Mouse (Mus musculus) neural tube, embryonic 14.5 days (tissue): ENCODE measurements around the gene Poln. TPM values are rescaled to one million over a fixed set of nuclear protein-coding genes. Genes with fewer than 3 reads are reported as not detected.

Experiments
- ATAC-seq: fragments of 200-750 bp; cut with Nextera tagmentation; 2 replicates; pipeline ENCODE4 v1.8.0; 2017; ENCODE audit warnings: low read depth, mild to moderate bottlenecking, moderate TSS enrichment, moderate library complexity
- H3K27ac ChIP-seq: fragments of 300-500 bp; sonication (generic); 2 replicates; pipeline ENCODE4 v1.5.1; 2014; ENCODE audit warnings: low read depth, mild to moderate bottlenecking, control low read depth, low read length, moderate library complexity, mixed read lengths
- H3K27me3 ChIP-seq: fragments of 300-500 bp; sonication (generic); 2 replicates; pipeline ENCODE4 v1.6.1; 2014; ENCODE audit warnings: low read length; ENCODE audit not compliant: control insufficient read depth, insufficient read depth
- H3K36me3 ChIP-seq: fragments of 300-500 bp; sonication (generic); 2 replicates; pipeline ENCODE4 v1.6.1; 2014; ENCODE audit warnings: low read length, mixed read lengths; ENCODE audit not compliant: control insufficient read depth, insufficient read depth
- H3K4me1 ChIP-seq: fragments of 300-500 bp; sonication (generic); 2 replicates; pipeline ENCODE4 v1.6.1; 2014; ENCODE audit warnings: low read length; ENCODE audit not compliant: control insufficient read depth, insufficient read depth
- H3K4me2 ChIP-seq: fragments of 300-500 bp; sonication (generic); 2 replicates; pipeline ENCODE4 v1.6.1; 2014; ENCODE audit warnings: mild to moderate bottlenecking, low read depth, low read length, control low read depth
- H3K4me3 ChIP-seq: fragments of 300-500 bp; sonication (generic); 2 replicates; pipeline ENCODE4 v1.5.1; 2014; ENCODE audit warnings: low read depth, low read length, control low read depth, mixed read lengths
- H3K9ac ChIP-seq: fragments of 300-500 bp; sonication (generic); replicated peaks from 2 replicates; pipeline ENCODE4 v1.6.1; 2014; ENCODE audit warnings: low read depth, mild to moderate bottlenecking, control low read depth, low read length, mixed read lengths
- H3K9me3 ChIP-seq: fragments of 300-500 bp; sonication (generic); 2 replicates; pipeline ENCODE4 v1.6.1; 2016; ENCODE audit warnings: low read length; ENCODE audit not compliant: control insufficient read depth
- WGBS: fragments of 180-500 bp; shearing (Covaris S2); extraction: QIAGEN DNeasy Blood & Tissue Kit; methylation state at CpG from one replicate; pipeline ENCODE4 v1.1.7; 2014; 5-methylcytosine and 5-hydroxymethylcytosine counted together
- polyA plus RNA-seq: library from polyadenylated mRNA; unstranded; fragments of >200 nt; fragmentation: Nextera tagmentation; extraction: Ambion mirVana; gene quantifications from 2 replicates; pipeline ENCODE4 v1.2.1, GENCODE M21; 2014

Gene Poln
- polyA plus RNA-seq, 1 experiment from 2014 or later: 0.74 TPM

- 86% methylated on average over 3 of the region's 3 CpGs for WGBS
- H3K4me3 ChIP-seq: peak overlapping the region; percentile 27
Observed at GRCm38 (mm10) chr5:34169954-34170353, 706 bp upstream of the Poln start.

GRCm38 (mm10) chr5:34167857-34168256 is 1.4 kb downstream of the Poln start:
- Histone ChIP-seq H3K9me3 (no peaks in the 10 kb centered on the region), H3K36me3 (no peaks in the 10 kb centered on the region), H3K4me2 (no peak overlapping the region), H3K27ac (no peak overlapping the region), H3K9ac (no peak overlapping the region), H3K27me3 (no peaks in the 10 kb centered on the region), H3K4me3 (no peak overlapping the region), H3K4me1 (peaks cover 3% of the 10 kb centered on the region; the same call in 1 of the 2 replicates)
- no peak for ATAC-seq
- 76% methylated on average over 4 of the region's 4 CpGs for WGBS

More at GRCm38 (mm10) chr5:34169954-34170353, 706 bp upstream of the Poln start:
- Histone ChIP-seq H3K9ac (peak overlapping the region; percentile 47), H3K27me3 (no peaks in the 10 kb centered on the region), H3K27ac (peak overlapping the region; percentile 83), H3K9me3 (no peaks in the 10 kb centered on the region), H3K4me1 (peaks cover 3% of the 10 kb centered on the region; the same call in 1 of the 2 replicates), H3K36me3 (peaks cover 10% of the 10 kb centered on the region), H3K4me2 (peak overlapping the region; percentile 55)
- ATAC-seq: no peak

- no peak overlapping the region for H3K4me3 ChIP-seq
- H3K27ac ChIP-seq: no peak overlapping the region
- ATAC-seq: no peak
- no peak overlapping the region for H3K9ac ChIP-seq
- H3K4me2 ChIP-seq: no peak overlapping the region
- H3K4me1 ChIP-seq: peaks cover 3% of the 10 kb centered on the region; the same call in 1 of the 2 replicates
- no peaks in the 10 kb centered on the region for H3K9me3 ChIP-seq
- no peaks in the 10 kb centered on the region for H3K36me3 ChIP-seq
- 90% methylated on average over 4 of the region's 4 CpGs for WGBS
- H3K27me3 ChIP-seq: no peaks in the 10 kb centered on the region
Observed at GRCm38 (mm10) chr5:34165793-34166192, 3.5 kb downstream of the Poln start.

GRCm38 (mm10) chr5:34148476-34148875 is 20.8 kb downstream of the Poln start:
- Histone ChIP-seq H3K4me3 (no peak overlapping the region), H3K4me2 (no peak overlapping the region), H3K9ac (no peak overlapping the region), H3K9me3 (no peaks in the 10 kb centered on the region), H3K4me1 (no peaks in the 10 kb centered on the region), H3K27me3 (no peaks in the 10 kb centered on the region), H3K36me3 (no peaks in the 10 kb centered on the region), H3K27ac (no peak overlapping the region)
- ATAC-seq: no peak

- Histone ChIP-seq H3K4me1 (no peaks in the 10 kb centered on the region), H3K27me3 (no peaks in the 10 kb centered on the region), H3K4me2 (no peak overlapping the region), H3K4me3 (no peak overlapping the region), H3K27ac (no peak overlapping the region), H3K9me3 (no peaks in the 10 kb centered on the region), H3K36me3 (no peaks in the 10 kb centered on the region), H3K9ac (no peak overlapping the region)
- WGBS: 89% methylated on average over 3 of the region's 3 CpGs
- no peak for ATAC-seq
Observed at GRCm38 (mm10) chr5:34147554-34147953, 21.7 kb downstream of the Poln start.

GRCm38 (mm10) chr5:34139751-34140150 is 29.5 kb downstream of the Poln start:
- no peaks in the 10 kb centered on the region for H3K4me1 ChIP-seq
- no peaks in the 10 kb centered on the region for H3K27me3 ChIP-seq
- no peak overlapping the region for H3K27ac ChIP-seq
- no peaks in the 10 kb centered on the region for H3K36me3 ChIP-seq
- no peak for ATAC-seq
- 3% methylated on average over 1 of the region's 1 CpGs for WGBS
- no peaks in the 10 kb centered on the region for H3K9me3 ChIP-seq
- H3K4me2 ChIP-seq: no peak overlapping the region
- H3K4me3 ChIP-seq: no peak overlapping the region
- H3K9ac ChIP-seq: no peak overlapping the region

GRCm38 (mm10) chr5:34132731-34133130 is 36.5 kb downstream of the Poln start:
- ATAC-seq: no peak
- no peaks in the 10 kb centered on the region for H3K36me3 ChIP-seq
- H3K4me2 ChIP-seq: no peak overlapping the region
- WGBS: 77% methylated on average over 2 of the region's 2 CpGs
- no peak overlapping the region for H3K9ac ChIP-seq
- no peaks in the 10 kb centered on the region for H3K9me3 ChIP-seq
- no peak overlapping the region for H3K27ac ChIP-seq
- no peak overlapping the region for H3K4me3 ChIP-seq
- no peaks in the 10 kb centered on the region for H3K27me3 ChIP-seq
- H3K4me1 ChIP-seq: no peaks in the 10 kb centered on the region

- Histone ChIP-seq H3K4me2 (no peak overlapping the region), H3K36me3 (no peaks in the 10 kb centered on the region), H3K4me3 (no peak overlapping the region), H3K27ac (no peak overlapping the region), H3K9me3 (no peaks in the 10 kb centered on the region), H3K4me1 (no peaks in the 10 kb centered on the region), H3K9ac (no peak overlapping the region), H3K27me3 (no peaks in the 10 kb centered on the region)
- 30% methylated on average over 1 of the region's 1 CpGs for WGBS
- no peak for ATAC-seq
Observed at GRCm38 (mm10) chr5:34124131-34124530, 45.1 kb downstream of the Poln start.

GRCm38 (mm10) chr5:34119121-34119856 is 50.0 kb downstream of the Poln start:
- no peak for ATAC-seq
- 83% methylated on average over 3 of the region's 3 CpGs for WGBS
- Histone ChIP-seq H3K4me1 (no peaks in the 10 kb centered on the region), H3K27ac (no peak overlapping the region), H3K36me3 (no peaks in the 10 kb centered on the region), H3K9ac (no peak overlapping the region), H3K4me2 (no peak overlapping the region), H3K9me3 (no peaks in the 10 kb centered on the region), H3K27me3 (no peaks in the 10 kb centered on the region), H3K4me3 (no peak overlapping the region)
